Mouse (Mus musculus) myocyte (in vitro differentiated cells): ENCODE results near the gene Slc7a10.

ENCODE experiments used
- CEBPB ChIP-seq: IDR thresholded peaks from 2 replicates; pipeline ENCODE4 v1.6.1; 2011; ENCODE audit warnings: mild to moderate bottlenecking, moderate library complexity; ENCODE audit not compliant: poor library complexity, insufficient read depth, severe bottlenecking
- E2F4 ChIP-seq: IDR thresholded peaks from one replicate; pipeline ENCODE4 v1.6.1; 2011; ENCODE audit warnings: mild to moderate bottlenecking, control low read depth, moderate library complexity; ENCODE audit not compliant: insufficient read depth
- MAX ChIP-seq: IDR thresholded peaks from one replicate; pipeline ENCODE4 v1.6.1; 2011; ENCODE audit warnings: low read depth, mild to moderate bottlenecking, control low read depth
- MYOD1 ChIP-seq, 3 experiments: IDR thresholded peaks; one replicate each; pipeline ENCODE4 v1.6.1; 2011; ENCODE audit warnings: control low read depth in 2 of 3, low read depth in 2 of 3, mild to moderate bottlenecking in 2 of 3, moderate library complexity in 1 of 3; ENCODE audit not compliant: insufficient read length in 2 of 3, control insufficient read depth in 1 of 3
- MYOG ChIP-seq, 3 experiments: IDR thresholded peaks; one replicate each; pipeline ENCODE4 v1.6.1; 2011; ENCODE audit warnings: control low read depth in 2 of 3, low read depth in 2 of 3, mild to moderate bottlenecking in 2 of 3; ENCODE audit not compliant: insufficient read length in 2 of 3, control insufficient read depth in 1 of 3, insufficient read depth in 1 of 3
- POLR2A ChIP-seq: IDR thresholded peaks from one replicate; pipeline ENCODE4 v1.6.1; 2011; ENCODE audit warnings: low read depth, mild to moderate bottlenecking, control low read depth, moderate library complexity; ENCODE audit not compliant: insufficient read length
- POLR2AphosphoS2 ChIP-seq: IDR thresholded peaks from one replicate; pipeline ENCODE4 v1.6.1; 2011; ENCODE audit warnings: low read depth, control low read depth; ENCODE audit not compliant: insufficient read length
- REST ChIP-seq: IDR thresholded peaks from one replicate; pipeline ENCODE4 v1.6.1; 2011; ENCODE audit warnings: mild to moderate bottlenecking, control low read depth, moderate library complexity; ENCODE audit not compliant: insufficient read depth, insufficient read length
- SRF ChIP-seq: IDR thresholded peaks from one replicate; pipeline ENCODE4 v1.6.1; 2011; ENCODE audit warnings: low read depth; ENCODE audit not compliant: control insufficient read depth, insufficient read length
- TCF12 ChIP-seq: IDR thresholded peaks from one replicate; pipeline ENCODE4 v1.6.1; 2011; ENCODE audit warnings: mild to moderate bottlenecking, control low read depth; ENCODE audit not compliant: poor library complexity, insufficient read depth, severe bottlenecking
- TCF3 ChIP-seq: IDR thresholded peaks from one replicate; pipeline ENCODE4 v1.6.1; 2011; ENCODE audit warnings: low read depth, control low read depth; ENCODE audit not compliant: insufficient read length
- USF1 ChIP-seq: IDR thresholded peaks from one replicate; pipeline ENCODE4 v1.6.1; 2011; ENCODE audit warnings: low read depth, mild to moderate bottlenecking, control low read depth, moderate library complexity

- TF ChIP-seq POLR2AphosphoS2 (no peak), TCF12 (no peak), USF1 (no peak), POLR2A (no peak), TCF3 (no peak), CEBPB (no peak), E2F4 (no peak), MYOD1 (IDR thresholded peaks at IDR 0.05; ENCODE audit: control insufficient read depth in 1 of 3, insufficient read length in 2 of 3, low read depth in 2 of 3) (no peak), MYOG (IDR thresholded peaks at IDR 0.05; ENCODE audit: control insufficient read depth in 1 of 3, insufficient read depth in 1 of 3, insufficient read length in 2 of 3, low read depth in 2 of 3) (no peak), REST (no peak), MAX (no peak), SRF (no peak)
Observed at GRCm38 (mm10) chr7:35146269-35146668, 39.9 kb upstream of the Slc7a10 start.
